Mouse (Mus musculus) myocyte (in vitro differentiated cells): Measurements from ENCODE around the gene Wwc1.

Experiments used
- CEBPB ChIP-seq: IDR thresholded peaks from 2 replicates; pipeline ENCODE4 v1.6.1; 2011; ENCODE audit warnings: mild to moderate bottlenecking, moderate library complexity; ENCODE audit not compliant: poor library complexity, insufficient read depth, severe bottlenecking
- E2F4 ChIP-seq: IDR thresholded peaks from one replicate; pipeline ENCODE4 v1.6.1; 2011; ENCODE audit warnings: mild to moderate bottlenecking, control low read depth, moderate library complexity; ENCODE audit not compliant: insufficient read depth
- MAX ChIP-seq: IDR thresholded peaks from one replicate; pipeline ENCODE4 v1.6.1; 2011; ENCODE audit warnings: low read depth, mild to moderate bottlenecking, control low read depth
- MYOD1 ChIP-seq, 3 experiments: IDR thresholded peaks; one replicate each; pipeline ENCODE4 v1.6.1; 2011; ENCODE audit warnings: control low read depth in 2 of 3, low read depth in 2 of 3, mild to moderate bottlenecking in 2 of 3, moderate library complexity in 1 of 3; ENCODE audit not compliant: insufficient read length in 2 of 3, control insufficient read depth in 1 of 3
- MYOG ChIP-seq, 3 experiments: IDR thresholded peaks; one replicate each; pipeline ENCODE4 v1.6.1; 2011; ENCODE audit warnings: control low read depth in 2 of 3, low read depth in 2 of 3, mild to moderate bottlenecking in 2 of 3; ENCODE audit not compliant: insufficient read length in 2 of 3, control insufficient read depth in 1 of 3, insufficient read depth in 1 of 3
- POLR2A ChIP-seq: IDR thresholded peaks from one replicate; pipeline ENCODE4 v1.6.1; 2011; ENCODE audit warnings: low read depth, mild to moderate bottlenecking, control low read depth, moderate library complexity; ENCODE audit not compliant: insufficient read length
- POLR2AphosphoS2 ChIP-seq: IDR thresholded peaks from one replicate; pipeline ENCODE4 v1.6.1; 2011; ENCODE audit warnings: low read depth, control low read depth; ENCODE audit not compliant: insufficient read length
- REST ChIP-seq: IDR thresholded peaks from one replicate; pipeline ENCODE4 v1.6.1; 2011; ENCODE audit warnings: mild to moderate bottlenecking, control low read depth, moderate library complexity; ENCODE audit not compliant: insufficient read depth, insufficient read length
- TCF12 ChIP-seq: IDR thresholded peaks from one replicate; pipeline ENCODE4 v1.6.1; 2011; ENCODE audit warnings: mild to moderate bottlenecking, control low read depth; ENCODE audit not compliant: poor library complexity, insufficient read depth, severe bottlenecking
- TCF3 ChIP-seq: IDR thresholded peaks from one replicate; pipeline ENCODE4 v1.6.1; 2011; ENCODE audit warnings: low read depth, control low read depth; ENCODE audit not compliant: insufficient read length
- USF1 ChIP-seq: IDR thresholded peaks from one replicate; pipeline ENCODE4 v1.6.1; 2011; ENCODE audit warnings: low read depth, mild to moderate bottlenecking, control low read depth, moderate library complexity

DNA sequence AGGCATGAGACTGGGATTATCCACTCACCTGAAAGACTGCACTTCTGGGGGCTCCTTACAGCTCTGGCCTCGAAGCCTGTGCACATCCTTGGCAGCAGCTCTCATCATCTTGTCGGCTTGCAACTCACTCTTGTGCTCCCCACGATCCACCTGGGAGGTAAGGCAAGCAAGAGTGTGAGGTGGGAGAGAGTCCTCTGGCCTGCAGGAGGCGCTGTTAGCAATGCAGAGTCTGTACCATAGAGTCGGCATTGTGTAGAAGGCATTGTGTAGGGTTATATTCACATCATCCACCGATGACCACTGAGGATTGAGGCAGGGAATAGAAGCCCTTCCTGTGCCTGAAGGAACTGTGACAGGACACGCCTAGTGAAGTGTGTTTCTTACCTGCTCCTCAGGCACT lies 140.0 kb downstream of the Wwc1 start:
- TF ChIP-seq POLR2A (no peak), MYOD1 (IDR thresholded peaks at IDR 0.05; ENCODE audit: control insufficient read depth in 1 of 3, insufficient read length in 2 of 3, low read depth in 2 of 3) (no peak), POLR2AphosphoS2 (no peak), MAX (no peak), E2F4 (no peak), TCF12 (no peak), USF1 (no peak), REST (no peak), CEBPB (no peak), MYOG (IDR thresholded peaks at IDR 0.05; ENCODE audit: control insufficient read depth in 1 of 3, insufficient read depth in 1 of 3, insufficient read length in 2 of 3, low read depth in 2 of 3) (no peak), TCF3 (no peak)
